Mouse (Mus musculus): ENCODE measurements around the gene Btaf1.
"Not testable (repeated sequence)": the region's sequence is repeated elsewhere in the genome, so short reads cannot be mapped to it uniquely, and the experiment has no call there.

Btaf1 gene

DNA sequence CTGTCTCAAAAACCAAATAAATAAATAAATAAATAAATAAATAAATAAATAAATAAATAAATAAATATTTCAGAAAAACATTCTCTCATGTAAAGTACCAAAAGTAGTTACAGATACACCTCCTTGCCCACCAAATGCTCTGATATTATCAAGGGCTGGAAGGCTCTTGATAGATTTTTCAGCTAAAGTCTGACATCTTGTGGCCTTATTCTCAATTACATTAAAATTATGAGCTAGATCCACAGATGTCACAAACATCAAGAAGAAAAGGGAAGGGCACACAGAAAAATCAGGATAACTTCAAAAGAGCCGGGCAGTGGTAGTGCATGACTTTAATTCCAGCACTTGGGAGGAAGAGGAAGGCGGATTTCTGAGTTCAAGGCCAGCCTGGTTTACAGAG is 3.9 kb upstream of the Btaf1 start:
- DNase-seq (ENCODE audit: low spot score) = no peak

DNA sequence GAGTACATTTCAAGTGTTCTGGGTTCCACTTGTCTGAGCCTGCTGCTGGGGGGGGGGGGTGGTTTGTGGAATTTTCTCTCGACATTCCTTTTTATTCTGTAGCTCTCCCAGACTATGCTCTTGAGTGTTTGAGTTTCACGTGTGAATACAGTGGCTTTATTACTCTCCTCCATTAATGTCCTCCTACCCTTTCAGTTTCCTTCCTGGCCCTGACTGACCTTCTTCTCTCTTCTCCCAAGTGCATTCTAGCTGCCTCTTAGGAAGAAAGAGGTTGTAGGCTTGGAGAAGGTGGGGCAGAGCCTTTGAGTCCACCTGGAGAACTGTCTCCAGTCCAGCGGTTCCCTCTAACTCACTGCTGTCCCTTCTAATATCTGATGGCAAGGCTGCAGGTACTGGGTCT is 2.9 kb upstream of the Btaf1 start:
- DNase-seq (ENCODE audit: low spot score) = no peak

DNA sequence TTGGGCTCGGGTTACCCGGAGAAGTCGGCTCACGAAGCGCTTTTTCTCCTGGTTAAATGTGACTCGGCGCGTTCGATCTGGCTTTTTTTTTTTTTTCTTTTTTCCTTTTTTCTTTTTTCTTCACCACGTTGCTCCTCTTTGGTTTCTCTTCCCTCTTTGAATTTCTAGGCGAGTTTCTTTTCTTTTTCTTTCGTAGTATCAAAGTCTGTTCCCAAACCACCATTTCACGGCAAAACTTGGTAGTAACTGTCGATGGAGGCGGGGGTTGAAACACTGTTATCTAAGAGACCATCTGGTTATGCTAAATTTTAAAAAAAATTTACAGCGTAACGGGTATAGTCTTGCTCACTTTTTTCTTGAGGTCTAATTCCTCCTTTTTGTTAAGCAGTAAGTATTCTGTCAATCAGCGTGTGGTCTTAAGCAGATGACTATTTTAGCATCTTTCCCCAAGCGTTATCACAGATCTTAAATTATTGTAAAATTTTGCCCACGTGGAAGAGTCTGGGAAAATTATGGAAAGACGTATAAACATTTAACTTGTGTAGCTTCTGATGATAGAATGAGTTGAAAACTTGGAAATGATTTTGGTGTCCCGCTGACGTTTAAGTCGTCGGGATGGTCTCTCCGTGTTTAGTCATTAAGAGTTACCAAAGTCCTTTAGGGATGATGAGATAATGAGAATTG is 816 bp downstream of the Btaf1 start:
- no peak for DNase-seq (ENCODE audit: low spot score)

DNA sequence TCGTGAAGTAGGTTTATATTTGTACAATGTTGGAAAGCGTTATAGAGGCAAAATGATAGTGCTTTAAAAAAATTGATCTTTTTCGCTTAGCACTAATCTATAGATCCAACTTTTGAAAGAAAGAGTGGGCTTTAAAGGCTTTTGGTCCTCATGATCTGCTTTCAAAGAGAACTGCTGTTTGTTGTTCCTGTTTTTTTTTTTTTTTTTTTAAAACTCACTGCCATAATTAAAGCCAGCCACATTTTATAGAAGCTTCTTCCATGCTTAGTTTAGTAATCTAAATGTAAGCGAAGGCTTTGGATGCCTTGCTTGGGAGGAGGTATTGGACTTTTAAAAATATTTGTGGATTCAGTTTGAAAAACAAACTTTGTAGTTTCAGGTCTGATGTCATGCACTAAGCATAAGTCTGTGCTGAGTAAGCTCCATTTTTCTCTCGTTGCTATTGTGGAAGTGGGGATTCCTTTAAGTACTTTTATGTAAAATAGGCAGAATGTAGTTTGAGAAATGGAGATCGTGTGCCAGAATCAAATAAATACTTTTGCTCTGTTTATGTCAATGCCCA is 2.0 kb downstream of the Btaf1 start:
- no peak for DNase-seq (ENCODE audit: low spot score)

DNA sequence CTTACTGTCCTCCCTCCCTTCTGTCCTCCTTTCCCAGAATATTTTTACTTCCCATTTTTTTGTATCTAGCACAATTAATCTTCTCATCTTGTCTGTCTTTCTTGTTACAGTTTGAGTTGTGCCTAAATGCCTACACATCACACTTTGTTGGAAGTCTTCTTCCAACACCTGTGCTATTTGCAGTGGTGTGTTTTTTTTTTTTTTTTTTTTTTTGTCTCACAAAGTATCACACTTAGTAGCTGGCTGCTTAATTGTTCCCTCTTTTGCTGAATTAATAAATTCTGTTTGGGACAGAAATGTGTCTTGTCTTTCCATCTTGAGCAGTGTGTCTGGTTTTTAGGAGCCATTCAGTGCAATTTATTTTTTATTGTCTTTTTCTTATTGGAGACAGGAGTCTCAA is 3.9 kb downstream of the Btaf1 start:
- DNase-seq (ENCODE audit: low spot score) = no peak

DNA sequence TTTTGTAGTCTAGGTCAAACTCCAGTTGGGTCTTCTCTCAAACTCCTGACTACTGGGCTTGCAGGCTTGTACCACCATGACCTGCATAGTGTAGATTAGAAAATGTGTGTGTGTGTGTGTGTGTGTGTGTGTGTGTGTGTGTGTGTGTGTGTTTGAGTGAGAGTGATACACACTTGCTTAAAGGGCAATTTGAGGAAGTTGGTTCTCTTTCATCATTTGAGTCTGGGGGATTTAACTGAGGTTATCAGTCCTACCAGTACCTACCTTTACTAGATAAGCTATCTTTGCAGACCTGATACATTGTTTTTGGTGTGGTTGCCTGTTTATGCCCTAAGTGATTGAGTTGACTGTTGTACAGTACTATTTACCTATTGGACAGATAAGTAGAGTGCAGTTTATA is 6.2 kb downstream of the Btaf1 start:
- DNase-seq (ENCODE audit: low spot score) = no peak

DNA sequence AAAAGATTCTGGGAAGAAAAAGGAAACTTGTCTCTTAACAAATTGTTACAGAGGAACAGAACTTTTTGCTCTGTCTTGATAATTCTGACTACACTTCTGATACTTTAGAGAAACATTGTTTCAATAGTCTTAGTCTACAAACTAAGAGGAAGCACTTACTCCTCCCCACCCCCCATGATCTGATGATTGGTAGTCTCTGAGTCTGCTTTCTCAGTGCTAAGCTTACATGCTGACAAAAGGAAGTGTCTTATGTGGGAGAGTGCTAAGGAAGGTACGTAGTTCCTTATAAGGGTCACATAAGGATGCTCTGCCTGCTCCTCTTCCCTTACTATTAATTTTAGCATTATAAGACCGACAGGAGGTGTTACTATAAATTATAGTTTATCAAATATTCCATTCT is 6.7 kb downstream of the Btaf1 start:
- no peak for DNase-seq (ENCODE audit: low spot score)

DNA sequence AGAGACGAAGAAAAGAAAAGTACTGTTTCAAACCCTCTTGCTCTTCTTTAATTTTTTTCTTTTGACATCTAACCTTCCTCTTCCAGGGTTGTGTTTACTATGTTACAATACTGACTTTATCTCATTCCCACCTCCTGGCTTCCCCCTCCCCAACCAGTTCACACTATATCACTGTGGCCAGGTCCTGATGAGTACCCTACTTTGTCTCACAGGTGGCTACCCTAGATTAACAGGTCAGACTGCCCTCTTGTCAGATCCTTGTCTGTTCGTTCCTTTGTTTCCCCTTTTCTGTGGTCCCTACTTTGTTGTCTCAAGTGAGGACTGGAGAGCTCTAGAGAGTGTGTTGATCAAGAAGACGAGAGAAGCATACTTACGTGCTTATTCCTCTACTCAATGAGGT is 10.4 kb downstream of the Btaf1 start:
- no peak for DNase-seq (ENCODE audit: low spot score)

DNA sequence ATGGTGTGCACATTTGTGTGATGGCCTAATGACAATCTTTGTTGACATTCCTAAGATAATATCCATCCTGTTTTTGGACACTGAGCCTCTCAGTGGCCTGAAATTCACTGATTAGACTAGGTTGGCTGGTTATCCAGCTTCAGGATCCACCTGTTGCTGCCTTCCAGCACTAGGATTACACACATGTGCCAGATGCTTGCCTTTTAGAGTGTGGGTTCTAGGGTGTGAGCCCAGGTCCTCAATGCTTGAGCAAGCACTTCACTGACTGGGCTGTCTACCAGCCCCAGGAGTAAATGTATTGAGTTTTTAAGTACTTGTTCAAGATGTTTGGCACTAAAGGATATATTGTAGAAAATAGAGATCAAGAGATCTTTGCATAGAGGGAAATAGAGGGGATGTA is 12.1 kb downstream of the Btaf1 start:
- DNase-seq (ENCODE audit: low spot score) = no peak

DNA sequence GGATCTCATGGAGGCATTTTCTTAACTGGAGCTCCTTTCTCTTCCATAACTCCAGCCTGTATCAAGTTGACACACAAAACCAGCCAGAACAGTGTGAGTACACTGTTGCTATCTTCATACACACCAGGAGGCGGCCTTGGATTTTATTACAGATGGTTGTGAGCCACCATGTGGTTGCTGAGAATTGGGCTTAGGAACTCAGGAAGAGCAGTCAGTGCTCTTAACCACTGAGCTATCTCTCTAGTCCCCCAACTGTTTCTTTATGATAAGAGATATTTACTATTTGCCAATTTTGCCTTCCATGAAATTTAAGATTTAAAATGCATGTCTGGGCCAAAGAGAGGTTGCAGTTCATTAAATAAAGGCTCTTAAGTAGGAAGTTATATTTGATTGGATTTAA is 14.2 kb downstream of the Btaf1 start:
- DNase-seq (ENCODE audit: low spot score) = no peak

DNA sequence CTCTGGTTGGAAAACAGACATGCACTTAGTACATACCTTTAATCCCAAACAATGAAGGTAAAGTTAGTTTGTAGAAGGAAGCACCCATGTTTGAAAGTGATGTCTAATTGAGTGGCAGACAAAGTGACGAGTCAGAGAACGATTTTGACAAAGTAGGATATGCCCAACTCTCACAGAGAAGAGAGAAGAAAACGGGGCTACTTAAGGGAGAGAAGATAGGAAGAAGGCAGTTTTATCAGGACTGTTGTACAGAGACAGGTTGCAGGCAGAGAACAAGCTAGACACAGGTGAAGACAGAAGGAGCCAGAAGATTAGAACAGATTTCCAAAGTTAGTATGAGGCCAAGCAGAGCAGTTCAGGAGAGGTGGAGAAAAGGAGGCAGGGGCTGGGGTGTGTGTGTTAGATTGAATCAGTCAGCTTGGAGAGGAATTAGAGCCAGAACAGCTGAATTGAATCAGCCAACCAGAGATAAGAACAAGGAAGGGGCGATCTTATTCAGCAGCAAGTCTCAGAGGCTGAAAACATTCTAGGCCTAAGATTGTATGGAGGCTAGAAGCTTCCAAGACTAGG is 27.8 kb downstream of the Btaf1 start:
- no peak for DNase-seq (ENCODE audit: low spot score)

DNA sequence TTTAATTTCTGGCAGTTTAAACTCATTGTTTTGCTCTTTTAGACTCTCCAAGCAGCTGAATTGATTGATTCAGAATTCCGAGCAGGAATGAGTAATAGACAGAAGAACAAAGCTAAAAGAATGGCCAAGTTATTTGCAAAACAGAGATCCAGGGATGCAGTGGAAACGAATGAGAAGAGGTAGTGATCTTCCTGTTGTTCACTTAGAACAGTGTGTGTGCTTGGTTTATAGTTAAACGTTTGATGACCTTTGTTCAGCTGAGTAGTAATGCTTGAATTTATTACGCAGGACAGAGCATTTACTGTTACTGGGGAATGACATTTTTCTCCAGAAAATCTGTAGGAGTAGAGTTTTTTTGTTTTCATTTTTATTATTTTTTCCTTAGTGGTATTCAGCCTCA is 32.5 kb downstream of the Btaf1 start:
- no peak for DNase-seq (ENCODE audit: low spot score)

DNA sequence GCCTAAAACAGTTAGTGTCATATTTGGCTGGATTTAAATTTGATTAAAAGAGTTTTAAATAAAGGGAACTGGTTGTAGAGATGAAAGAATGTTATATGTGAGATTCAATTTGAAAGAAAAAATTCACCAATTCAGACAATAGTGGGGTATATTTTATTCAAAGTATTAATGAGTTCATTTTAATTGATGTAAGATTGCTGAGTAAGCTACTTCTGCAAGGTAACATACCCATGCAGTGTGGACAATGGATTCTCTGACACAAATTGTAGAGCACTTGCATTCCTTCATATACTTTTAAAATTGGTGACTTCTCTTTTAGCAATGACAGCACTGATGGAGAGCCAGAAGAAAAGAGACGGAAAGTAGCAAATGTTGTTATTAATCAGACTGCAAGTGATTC is 35.4 kb downstream of the Btaf1 start:
- DNase-seq (ENCODE audit: low spot score) = no peak

DNA sequence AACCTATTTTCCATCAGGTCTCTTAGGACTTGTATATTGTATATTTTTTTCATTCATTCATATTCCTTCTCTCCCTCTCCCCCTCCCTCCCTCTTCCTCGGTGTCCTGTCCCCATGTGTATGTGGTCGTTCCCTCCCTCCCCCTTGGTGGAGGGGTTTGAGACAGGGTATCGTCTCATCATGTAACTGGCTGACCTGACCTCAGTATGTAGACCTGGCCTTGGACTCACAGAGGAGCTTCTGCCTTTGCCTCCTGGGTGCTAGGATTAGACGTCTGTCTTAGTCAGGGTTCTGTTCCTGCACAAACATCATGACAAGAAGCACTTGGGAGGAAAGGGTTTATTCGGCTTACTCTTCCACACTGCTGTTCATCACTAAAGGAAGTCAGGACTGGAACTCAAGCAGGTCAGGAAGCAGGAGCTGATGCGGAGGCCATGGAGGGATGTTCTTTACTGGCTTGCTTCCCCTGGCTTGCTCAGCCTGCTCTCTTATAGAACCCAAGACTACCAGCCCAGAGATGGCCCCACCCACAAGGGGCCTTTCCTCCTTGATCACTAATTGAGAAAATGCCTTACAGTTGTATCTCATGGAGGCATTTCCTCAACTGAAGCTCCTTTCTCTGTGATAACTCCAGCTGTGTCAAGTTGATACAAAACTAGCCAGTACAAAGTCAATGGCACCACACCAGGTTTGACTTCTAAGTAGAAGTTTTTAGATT is 36.8 kb downstream of the Btaf1 start:
- DNase-seq (ENCODE audit: low spot score) = not testable (repeated sequence)

DNA sequence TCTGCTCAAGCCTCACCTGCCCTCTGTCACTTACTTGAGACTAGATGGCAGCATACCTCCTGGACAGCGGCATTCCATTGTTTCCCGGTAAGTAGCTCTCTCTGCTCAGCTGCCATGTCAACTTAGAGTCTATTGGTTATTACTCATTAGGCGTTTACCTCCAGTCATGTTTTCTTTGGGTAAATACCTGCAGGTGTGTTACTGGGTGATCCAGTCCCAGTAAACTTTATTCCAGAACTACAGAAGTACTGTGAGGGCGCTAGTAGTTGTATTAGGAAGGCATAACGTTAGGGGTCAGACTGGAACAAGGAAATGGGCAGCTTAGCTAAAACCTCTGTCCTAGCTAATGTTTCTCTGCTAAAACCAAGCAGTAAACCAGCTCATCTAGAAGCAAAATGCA is 78.7 kb downstream of the Btaf1 start:
- no peak for DNase-seq (ENCODE audit: low spot score)

DNA sequence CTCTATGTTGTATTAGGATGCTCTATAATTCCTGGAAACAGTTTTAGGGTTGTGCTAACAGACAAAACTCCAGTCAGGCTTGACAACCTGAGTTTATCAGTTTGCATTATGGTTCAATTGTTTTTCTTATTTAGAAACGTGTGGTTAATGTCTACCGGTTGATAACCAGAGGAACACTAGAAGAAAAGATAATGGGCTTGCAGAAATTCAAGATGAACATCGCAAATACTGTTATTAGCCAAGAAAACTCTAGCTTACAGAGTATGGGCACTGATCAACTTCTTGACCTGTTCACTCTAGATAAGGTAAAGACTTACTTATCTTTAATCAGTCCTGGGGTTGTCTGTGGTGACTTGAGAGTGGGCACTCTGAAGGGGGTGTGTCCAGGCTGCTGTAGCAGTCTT is 84.0 kb downstream of the Btaf1 start:
- no peak for DNase-seq (ENCODE audit: low spot score)

DNA sequence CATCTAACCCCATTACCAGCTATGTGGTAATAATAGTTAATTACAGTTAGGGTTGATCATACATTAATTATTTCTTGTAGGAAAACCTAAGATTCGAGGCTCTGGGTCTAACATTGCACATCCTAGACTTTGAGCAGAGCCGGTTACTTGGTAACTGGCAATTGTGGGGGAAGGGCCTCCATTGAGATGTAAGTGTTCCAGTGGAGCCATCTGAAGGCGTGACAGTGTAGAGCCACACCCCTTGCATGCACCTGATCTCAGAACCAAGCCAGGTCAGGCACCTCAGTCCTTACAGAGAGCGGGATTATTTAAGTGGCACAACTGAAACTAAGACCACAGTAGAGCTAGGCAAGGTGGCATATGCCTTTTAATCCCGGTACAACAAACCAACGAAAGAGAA is 87.6 kb downstream of the Btaf1 start:
- DNase-seq (ENCODE audit: low spot score) = no peak

DNA sequence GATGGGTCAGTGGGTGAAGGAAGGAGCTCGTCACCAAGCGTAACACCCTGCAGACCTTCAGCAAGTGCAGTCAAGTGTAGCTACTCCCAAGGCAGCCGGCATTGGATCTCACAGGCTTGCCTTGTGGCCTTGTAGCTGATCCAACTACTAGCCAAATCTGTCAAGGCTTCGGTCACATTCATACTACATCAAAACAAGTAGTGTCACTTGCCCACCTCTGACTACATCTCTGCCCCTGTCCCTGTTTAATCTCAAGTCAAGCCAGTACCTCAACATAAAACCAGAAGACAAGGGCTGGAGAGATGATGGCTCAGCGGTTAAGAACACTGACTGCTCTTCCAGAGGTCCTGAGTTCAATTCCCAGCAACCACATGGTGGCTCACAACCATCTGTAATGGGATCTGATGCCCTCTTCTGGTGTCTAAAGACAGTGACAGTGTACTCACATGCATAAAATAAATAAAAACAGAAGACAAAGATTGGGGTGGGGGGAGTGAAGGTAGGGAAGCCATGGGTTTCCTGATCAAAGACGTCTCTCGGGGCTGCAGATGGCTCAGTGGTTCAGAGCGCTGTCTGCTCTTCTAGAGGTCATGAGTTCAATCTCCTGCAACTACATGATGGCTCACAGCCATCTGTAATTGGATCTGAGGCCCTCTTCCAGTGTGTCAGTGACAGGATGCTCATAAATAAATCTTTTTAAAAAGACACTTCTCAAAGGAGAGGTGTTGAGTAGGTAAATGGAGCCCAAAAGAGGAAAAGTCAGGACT is 88.5 kb downstream of the Btaf1 start:
- DNase-seq (ENCODE audit: low spot score) = no peak

DNA sequence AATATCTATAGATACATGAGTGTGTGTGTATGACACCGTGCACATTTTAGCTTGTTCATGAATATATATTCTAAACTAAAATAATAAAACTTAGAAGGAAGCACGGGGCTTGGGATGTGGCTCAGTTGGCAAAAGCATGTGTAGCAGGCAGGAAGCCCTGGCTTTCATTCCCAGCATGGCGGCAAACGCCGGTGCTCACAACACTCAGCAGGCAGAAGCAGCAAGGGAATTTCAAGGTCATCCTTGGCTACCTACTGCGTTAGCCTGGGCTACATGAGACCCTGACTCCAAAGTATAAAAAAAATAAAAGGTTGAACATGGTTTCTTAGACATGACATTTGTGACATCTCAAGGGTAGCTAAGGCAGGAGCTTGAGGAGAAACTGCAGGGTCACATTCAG is 91.0 kb downstream of the Btaf1 start:
- no peak for DNase-seq (ENCODE audit: low spot score)

DNA sequence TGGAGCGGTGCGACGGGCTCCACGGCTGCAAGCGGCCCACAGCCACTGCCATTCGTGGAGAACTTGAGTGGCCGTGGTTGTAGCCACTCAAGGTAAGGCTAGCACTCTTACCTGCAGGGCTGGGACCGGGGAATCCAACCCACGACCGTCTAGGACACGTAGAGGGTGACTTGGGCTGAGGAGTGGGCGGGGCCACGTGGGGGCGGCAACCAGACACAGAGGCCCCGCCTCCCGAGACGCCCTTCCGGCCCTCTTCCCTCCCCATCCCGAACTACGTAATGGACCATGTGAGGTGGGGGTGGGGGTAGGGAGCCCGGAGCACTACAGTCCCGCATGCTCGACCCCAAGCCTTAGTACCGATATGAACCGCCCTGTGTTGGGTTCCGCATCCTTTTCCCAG is 92.5 kb downstream of the Btaf1 start:
- peak; percentile 27 for DNase-seq (ENCODE audit: low spot score)

DNA sequence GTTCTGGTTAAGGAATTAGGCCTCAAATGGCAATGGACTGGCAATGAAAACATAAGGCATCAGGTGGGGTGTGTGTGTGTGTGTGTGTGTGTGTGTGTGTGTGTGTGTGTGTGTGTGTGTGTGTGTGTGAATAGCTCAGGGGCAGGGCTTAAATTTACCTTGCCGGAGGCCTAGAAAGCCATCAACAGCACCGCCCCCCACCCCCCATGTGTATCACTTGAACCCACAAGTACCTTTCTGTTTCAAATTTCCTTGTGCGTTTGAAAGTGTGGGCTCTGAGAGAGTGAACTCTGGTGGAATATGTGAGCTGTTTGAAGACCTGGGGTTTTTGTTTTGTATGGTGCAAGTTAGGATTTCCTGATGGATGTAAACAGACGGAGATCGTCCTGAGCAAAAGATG is 93.1 kb downstream of the Btaf1 start:
- no peak for DNase-seq (ENCODE audit: low spot score)

DNA sequence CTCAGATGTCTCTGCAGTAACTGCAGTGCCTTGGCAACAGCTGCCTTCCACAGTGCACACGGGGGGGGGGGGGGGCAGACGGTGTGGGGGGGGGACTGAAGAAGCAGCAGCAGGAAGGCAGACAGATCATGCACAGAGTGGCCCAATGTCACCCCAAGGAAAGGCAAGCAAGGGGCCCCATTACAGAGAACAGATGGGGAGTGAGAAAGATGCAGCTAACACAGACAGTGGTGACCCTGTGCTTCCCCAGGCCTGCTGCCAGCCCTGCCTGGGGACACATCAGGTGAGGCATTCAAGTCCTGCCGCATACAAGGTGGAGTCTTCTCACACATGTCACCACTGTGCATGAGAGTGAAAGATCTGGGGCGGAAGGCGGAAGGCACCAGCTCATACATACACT is 94.7 kb downstream of the Btaf1 start:
- DNase-seq (ENCODE audit: low spot score) = no peak

DNA sequence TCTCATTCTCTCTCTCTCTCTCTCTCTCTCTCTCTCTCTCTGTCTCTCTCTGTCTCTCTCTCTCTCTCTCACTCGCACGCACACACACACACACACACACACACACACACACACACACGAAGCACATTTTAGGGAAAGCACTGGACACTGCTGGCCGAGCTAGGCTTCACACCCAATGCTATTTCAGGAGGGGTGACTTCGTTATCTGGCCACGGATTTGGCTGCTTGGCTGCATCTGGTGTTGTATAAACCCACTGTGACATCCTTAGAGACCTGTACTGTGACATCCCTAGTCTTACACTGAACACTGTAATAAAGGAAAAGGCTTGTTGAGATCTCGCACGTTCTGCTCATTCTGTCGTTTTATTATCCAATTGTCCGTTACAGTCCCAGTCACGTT is 95.1 kb downstream of the Btaf1 start:
- no peak for DNase-seq (ENCODE audit: low spot score)

All from spleen, adult 12 weeks (tissue).